Mouse (Mus musculus) thymus, adult 2 months (tissue): Measurements from ENCODE around the gene Ccdc92b.

Experiments used
- CTCF ChIP-seq: fragments of 200-500 bp; IDR thresholded peaks from 2 replicates; pipeline ENCODE4 v1.5.1; 2012; ENCODE audit warnings: mild to moderate bottlenecking, control low read depth, low read length, moderate library complexity, borderline replicate concordance; ENCODE audit not compliant: control insufficient read depth, poor library complexity, insufficient read depth; ENCODE audit errors: extremely low read depth
- POLR2A ChIP-seq: fragments of 200-500 bp; IDR thresholded peaks from 2 replicates; pipeline ENCODE4 v1.6.1; 2012; ENCODE audit warnings: mild to moderate bottlenecking, low read length, control low read depth, moderate library complexity; ENCODE audit not compliant: control insufficient read depth, poor library complexity, insufficient read depth; ENCODE audit errors: extremely low read depth

DNA sequence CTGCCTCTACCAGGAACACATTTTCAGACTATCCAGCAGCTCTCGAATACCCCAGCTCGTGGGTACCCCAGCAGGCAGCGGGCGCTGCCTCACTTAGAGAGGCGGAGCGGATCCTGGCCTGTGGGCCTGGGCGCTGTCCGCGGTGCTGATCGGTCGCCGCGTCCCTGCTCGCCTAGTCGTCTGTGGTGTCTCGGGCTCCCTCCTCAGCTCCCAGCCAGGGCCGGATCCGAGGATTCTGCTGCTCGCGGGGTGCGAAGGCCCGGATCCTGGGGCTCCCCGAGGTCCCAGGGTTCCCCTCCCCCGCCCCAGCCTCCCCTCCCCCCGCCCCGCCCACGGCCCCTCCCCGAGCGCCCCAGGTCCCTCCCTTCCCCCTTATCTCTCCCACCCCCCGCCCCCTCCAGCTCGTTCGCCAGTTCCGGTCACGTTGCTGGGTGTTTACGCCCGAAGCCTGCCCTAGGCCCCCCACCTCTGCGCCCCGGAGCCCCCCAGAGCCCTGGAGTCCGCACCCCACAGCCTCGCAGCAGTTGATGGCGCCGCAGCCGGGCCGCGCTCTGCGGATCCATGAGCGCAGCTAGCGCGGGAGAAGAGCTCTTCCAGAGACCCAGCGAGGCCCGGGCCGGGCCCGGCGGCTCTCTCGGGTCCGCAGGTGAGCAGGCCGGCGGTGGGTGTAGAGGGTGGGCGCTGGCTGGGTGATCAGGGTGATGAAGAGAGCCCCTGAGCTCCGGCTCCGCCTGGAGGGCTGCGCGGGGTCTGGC is at the start of gene Ccdc92b:
- TF ChIP-seq CTCF, result 0 out of 2 replicates have a peak, but pooled peaks have one; percentile 33
- TF ChIP-seq POLR2A, result no peak
